Mouse (Mus musculus) large intestine, adult 2 months (tissue): Measurements from ENCODE around the gene Klrg2. TPM values are rescaled to one million over a fixed set of nuclear protein-coding genes. Genes with fewer than 3 reads are reported as not detected.

Source experiments
- DNase-seq: peaks from one replicate; pipeline ENCODE4 v3.0.0-alpha.2; 2012; ENCODE audit warnings: low read depth, low spot score
- WGBS: fragments of 180-500 bp; shearing (Covaris S2); methylation state at CpG from one replicate; pipeline ENCODE4 v1.1.7; 2018; 5-methylcytosine and 5-hydroxymethylcytosine counted together
- polyA plus RNA-seq: library from polyadenylated mRNA; depleted of rRNA; stranded (reverse); fragments of >200 nt; gene quantifications from 2 replicates; pipeline ENCODE4 v1.2.3, GENCODE M21; 2012; rRNA removed

Klrg2 gene
- polyA plus RNA-seq, 1 experiment = 0.26 TPM

- no peak for DNase-seq
- WGBS = 93% methylated on average over 8 of the region's 8 CpGs
Measured at GRCm38 (mm10) chr6:38634461-38634860, 2.6 kb downstream of the Klrg2 start.

GRCm38 (mm10) chr6:38632826-38633225 is 4.2 kb downstream of the Klrg2 start:
- 97% methylated on average over 2 of the region's 2 CpGs for WGBS
- DNase-seq = no peak

GRCm38 (mm10) chr6:38629556-38629955 is 7.5 kb downstream of the Klrg2 start:
- no peak for DNase-seq
- 94% methylated on average over 1 of the region's 1 CpGs for WGBS

- DNase-seq = no peak
Measured at GRCm38 (mm10) chr6:38627486-38627885, 9.6 kb downstream of the Klrg2 start.

GRCm38 (mm10) chr6:38627081-38627480 is 10.0 kb downstream of the Klrg2 start:
- WGBS = 90% methylated on average over 4 of the region's 4 CpGs
- DNase-seq = no peak

More at GRCm38 (mm10) chr6:38627486-38627885, 9.6 kb downstream of the Klrg2 start:
- WGBS = 88% methylated on average over 4 of the region's 4 CpGs

GRCm38 (mm10) chr6:38626086-38626485 is 11.0 kb downstream of the Klrg2 start:
- DNase-seq = no peak
- WGBS = 97% methylated on average over 5 of the region's 5 CpGs

GRCm38 (mm10) chr6:38624439-38624838 is 12.6 kb downstream of the Klrg2 start:
- 31% methylated on average over 1 of the region's 1 CpGs for WGBS
- no peak for DNase-seq

GRCm38 (mm10) chr6:38623457-38623856 is 13.6 kb downstream of the Klrg2 start:
- DNase-seq = no peak
- WGBS = 73% methylated on average over 2 of the region's 2 CpGs

- WGBS = 89% methylated on average over 1 of the region's 1 CpGs
- no peak for DNase-seq
Measured at GRCm38 (mm10) chr6:38622406-38622805, 14.6 kb downstream of the Klrg2 start.

- DNase-seq = no peak
- 82% methylated on average over 2 of the region's 2 CpGs for WGBS
Measured at GRCm38 (mm10) chr6:38609892-38610291, 27.1 kb downstream of the Klrg2 start.

- no peak for DNase-seq
- WGBS = 89% methylated on average over 4 of the region's 4 CpGs
Measured at GRCm38 (mm10) chr6:38597481-38597880, 39.6 kb downstream of the Klrg2 start.

- 84% methylated on average over 3 of the region's 3 CpGs for WGBS
- no peak for DNase-seq
Measured at GRCm38 (mm10) chr6:38581711-38582110, 55.3 kb downstream of the Klrg2 start.

- DNase-seq = no peak
- 91% methylated on average over 3 of the region's 3 CpGs for WGBS
Measured at GRCm38 (mm10) chr6:38580112-38580857, 56.8 kb downstream of the Klrg2 start.

- DNase-seq = no peak
- 79% methylated on average over 2 of the region's 2 CpGs for WGBS
Measured at GRCm38 (mm10) chr6:38576096-38576495, 60.9 kb downstream of the Klrg2 start.

Other genes starting within 250 kb of the Klrg2 start
- gene Ubn2, start 203.3 kb downstream of the Klrg2 start, polyA plus RNA-seq = 3.1 and 6.0 TPM in 2 replicates
- 204 and 234 TPM in 2 replicates for gene Fmc1, start 103.7 kb downstream of the Klrg2 start, polyA plus RNA-seq
- 9.9 and 16.4 TPM in 2 replicates for gene Luc7l2, start 85.9 kb downstream of the Klrg2 start, polyA plus RNA-seq
- gene Clec2l, start 25.8 kb upstream of the Klrg2 start, polyA plus RNA-seq = 0.66 TPM in 2 replicates
- gene Tbxas1, start 238.2 kb upstream of the Klrg2 start, polyA plus RNA-seq = 3.0 and 4.7 TPM in 2 replicates
- gene Hipk2, start 238.9 kb upstream of the Klrg2 start, polyA plus RNA-seq = 12.3 and 30.1 TPM in 2 replicates